Mouse (Mus musculus) midbrain, embryonic 10.5 days (tissue): Measurements from ENCODE around the gene Btnl4. TPM values are rescaled to one million over a fixed set of nuclear protein-coding genes. Genes with fewer than 3 reads are reported as not detected.
"Not testable (repeated sequence)": the region's sequence is repeated elsewhere in the genome, so short reads cannot be mapped to it uniquely, and the experiment has no call there.

Experiments used
- DNase-seq: peaks from one replicate; pipeline ENCODE4 v3.0.0-alpha.2; 2017; ENCODE audit warnings: low spot score
- H3K27ac ChIP-seq: fragments of 300-500 bp; sonication (generic); replicated peaks from 2 replicates; pipeline ENCODE4 v1.5.1; 2016; ENCODE audit warnings: mild to moderate bottlenecking
- H3K27me3 ChIP-seq: fragments of 300-500 bp; sonication (generic); 2 replicates; pipeline ENCODE4 v1.6.1; 2016; ENCODE audit warnings: low read depth, mild to moderate bottlenecking; ENCODE audit not compliant: poor library complexity, severe bottlenecking
- H3K36me3 ChIP-seq: fragments of 300-500 bp; sonication (generic); 2 replicates; pipeline ENCODE4 v1.6.1; 2016; ENCODE audit warnings: mild to moderate bottlenecking, moderate library complexity
- H3K4me1 ChIP-seq: fragments of 300-500 bp; sonication (generic); 2 replicates; pipeline ENCODE4 v1.6.1; 2016
- H3K4me3 ChIP-seq: fragments of 300-500 bp; sonication (generic); 2 replicates; pipeline ENCODE4 v1.5.1; 2016; ENCODE audit warnings: mild to moderate bottlenecking, moderate library complexity
- H3K9me3 ChIP-seq: fragments of 300-500 bp; sonication (generic); replicated peaks from 2 replicates; pipeline ENCODE4 v1.6.1; 2016; ENCODE audit warnings: mild to moderate bottlenecking
- WGBS: fragments of 180-500 bp; shearing (Covaris S2); methylation state at CpG from one replicate; pipeline ENCODE4 v1.1.7; 2016; 5-methylcytosine and 5-hydroxymethylcytosine counted together
- polyA plus RNA-seq: library from polyadenylated mRNA; unstranded; fragments of >200 nt; fragmentation: Nextera tagmentation; extraction: Ambion mirVana; gene quantifications from 2 replicates; pipeline ENCODE4 v1.2.1, GENCODE M21; 2016

The Btnl4 gene
- polyA plus RNA-seq, 1 experiment from 2014 or later, result not detected

- H3K27me3 ChIP-seq, result no peaks in the 10 kb centered on the region
- H3K27ac ChIP-seq, result no peak overlapping the region
- H3K9me3 ChIP-seq, result no peaks in the 10 kb centered on the region
- 82% methylated on average over 3 of the region's 3 CpGs for WGBS
- no peak for DNase-seq
- H3K4me1 ChIP-seq, result no peaks in the 10 kb centered on the region
- no peaks in the 10 kb centered on the region for H3K36me3 ChIP-seq
- no peak overlapping the region for H3K4me3 ChIP-seq
Measured at GRCm38 (mm10) chr17:34475060-34475459, 2.1 kb downstream of the Btnl4 start.

DNA sequence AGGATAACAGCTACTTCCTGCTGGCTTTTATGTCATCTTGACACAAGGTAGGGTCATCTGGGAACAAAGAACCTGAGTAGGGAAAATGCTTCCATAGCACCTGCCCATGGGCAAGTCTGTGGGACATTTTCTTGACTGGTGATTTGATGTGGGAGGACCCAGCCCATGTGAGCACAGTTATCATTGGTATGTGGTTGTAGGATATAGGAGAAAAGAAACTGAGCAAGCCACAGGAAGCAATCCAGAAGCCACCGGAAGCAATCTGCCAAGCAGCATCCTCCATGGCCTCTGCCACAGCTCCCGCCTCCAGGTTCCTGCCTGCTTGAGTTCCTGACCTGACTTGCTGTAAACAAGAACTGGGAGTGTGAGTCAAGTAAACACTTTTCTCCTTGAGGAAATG lies 6.6 kb downstream of the Btnl4 start:
- no peaks in the 10 kb centered on the region for H3K9me3 ChIP-seq
- H3K4me3 ChIP-seq, result no peak overlapping the region
- no peaks in the 10 kb centered on the region for H3K27me3 ChIP-seq
- WGBS, result 85% methylated on average over 2 of the region's 2 CpGs
- no peaks in the 10 kb centered on the region for H3K36me3 ChIP-seq
- no peak overlapping the region for H3K27ac ChIP-seq
- DNase-seq, result no peak
- no peaks in the 10 kb centered on the region for H3K4me1 ChIP-seq

- not testable (repeated sequence) for H3K36me3 ChIP-seq, H3K4me1 ChIP-seq, H3K4me3 ChIP-seq, H3K9me3 ChIP-seq, H3K27ac ChIP-seq, DNase-seq, H3K27me3 ChIP-seq
Measured at GRCm38 (mm10) chr17:34465906-34466305, 11.2 kb downstream of the Btnl4 start.

DNA sequence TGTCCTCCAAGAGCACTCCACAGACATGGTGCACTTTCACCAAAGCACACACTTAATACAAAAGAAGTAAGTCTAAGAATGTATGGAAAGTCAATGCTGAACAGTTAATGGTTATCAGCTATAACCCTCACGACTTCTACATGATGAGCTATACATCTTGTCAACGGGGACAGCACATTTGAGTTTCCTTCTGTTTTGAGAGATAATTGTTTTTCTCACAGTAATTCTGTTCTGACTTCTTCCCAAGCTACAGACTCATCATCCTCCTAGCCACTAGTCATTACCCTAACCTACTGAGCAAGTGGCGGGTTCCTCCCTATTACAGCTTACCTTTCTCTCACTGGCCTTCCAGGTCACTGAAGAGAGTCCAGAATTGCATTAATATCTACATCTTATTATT lies 17.9 kb downstream of the Btnl4 start:
- Histone ChIP-seq H3K4me3 (no peak overlapping the region), H3K9me3 (no peaks in the 10 kb centered on the region), H3K4me1 (no peaks in the 10 kb centered on the region), H3K27ac (no peak overlapping the region), H3K36me3 (no peaks in the 10 kb centered on the region), H3K27me3 (no peaks in the 10 kb centered on the region)
- 86% methylated on average over 3 of the region's 3 CpGs for WGBS
- DNase-seq, result no peak

DNA sequence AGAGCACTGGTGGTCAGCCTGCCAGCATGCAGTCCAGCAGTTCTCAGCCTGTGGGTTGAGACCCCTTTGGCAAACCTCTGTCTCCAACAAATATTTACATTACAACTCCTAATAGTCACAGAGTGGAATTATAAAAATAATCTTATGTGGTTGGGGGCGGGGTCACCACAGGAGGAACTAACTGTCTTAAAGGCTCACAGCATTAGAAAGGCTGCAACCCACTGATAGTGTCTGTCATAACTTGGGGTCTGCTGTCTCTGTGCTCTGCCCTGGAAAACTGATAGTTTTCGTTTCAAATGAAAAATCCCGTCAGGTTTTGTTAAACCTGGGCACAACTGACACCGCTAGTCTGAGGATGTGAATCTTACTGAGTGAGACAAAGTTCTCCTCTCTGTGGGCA lies 19.4 kb downstream of the Btnl4 start:
- no peak for DNase-seq
- Histone ChIP-seq H3K9me3 (no peaks in the 10 kb centered on the region), H3K27me3 (no peaks in the 10 kb centered on the region), H3K4me1 (no peaks in the 10 kb centered on the region), H3K36me3 (no peaks in the 10 kb centered on the region), H3K4me3 (no peak overlapping the region), H3K27ac (no peak overlapping the region)
- WGBS, result 85% methylated on average over 4 of the region's 4 CpGs

DNA sequence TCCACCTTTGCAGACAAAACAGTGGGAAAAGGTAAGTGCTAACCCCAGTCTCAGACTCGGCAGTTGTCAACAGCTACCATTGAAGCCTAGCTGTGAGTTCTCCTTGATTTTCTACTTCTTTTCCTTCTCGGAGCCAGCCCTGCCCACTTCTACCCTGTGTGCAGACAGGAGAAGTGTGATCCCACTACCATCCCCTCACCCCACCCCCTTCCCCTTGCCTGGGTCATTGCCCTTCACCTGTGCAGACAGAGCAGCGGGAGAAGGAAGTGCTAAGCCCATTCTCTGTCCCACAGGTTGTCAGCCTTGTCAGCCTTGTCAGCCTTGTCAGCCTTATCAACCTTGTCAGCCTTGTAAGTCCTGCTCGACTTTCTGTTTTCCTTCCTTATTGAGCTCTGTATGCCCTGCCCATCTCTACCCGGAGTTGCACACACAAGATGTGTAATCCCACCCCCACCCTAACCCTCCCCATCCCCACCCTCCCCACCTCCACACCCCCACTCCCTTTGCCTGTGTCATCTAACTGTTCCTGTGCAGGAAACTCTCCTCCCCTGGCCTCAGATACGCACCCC lies 28.6 kb downstream of the Btnl4 start:
- H3K27ac ChIP-seq, result no peak overlapping the region
- H3K4me1 ChIP-seq, result no peaks in the 10 kb centered on the region
- H3K9me3 ChIP-seq, result no peaks in the 10 kb centered on the region
- no peaks in the 10 kb centered on the region for H3K27me3 ChIP-seq
- 71% methylated on average over 6 of the region's 6 CpGs for WGBS
- DNase-seq, result no peak
- H3K36me3 ChIP-seq, result no peaks in the 10 kb centered on the region
- H3K4me3 ChIP-seq, result no peak overlapping the region

- Histone ChIP-seq H3K27me3 (no peaks in the 10 kb centered on the region), H3K4me3 (no peak overlapping the region), H3K27ac (no peak overlapping the region), H3K9me3 (no peaks in the 10 kb centered on the region), H3K4me1 (no peaks in the 10 kb centered on the region), H3K36me3 (no peaks in the 10 kb centered on the region)
- no peak for DNase-seq
- WGBS, result 92% methylated on average over 7 of the region's 7 CpGs
Measured at GRCm38 (mm10) chr17:34441990-34442389, 35.1 kb downstream of the Btnl4 start.

- no peak overlapping the region for H3K4me3 ChIP-seq
- DNase-seq, result no peak
Measured at GRCm38 (mm10) chr17:34439795-34440194, 37.3 kb downstream of the Btnl4 start.

GRCm38 (mm10) chr17:34438588-34438987 lies 38.5 kb downstream of the Btnl4 start:
- 66% methylated on average over 1 of the region's 1 CpGs for WGBS
- Histone ChIP-seq H3K27ac (no peak overlapping the region), H3K4me3 (no peak overlapping the region), H3K27me3 (no peaks in the 10 kb centered on the region), H3K36me3 (no peaks in the 10 kb centered on the region), H3K4me1 (no peaks in the 10 kb centered on the region), H3K9me3 (peaks cover 6% of the 10 kb centered on the region; the same call in 1 of the 2 replicates)
- no peak for DNase-seq

More at GRCm38 (mm10) chr17:34439795-34440194, 37.3 kb downstream of the Btnl4 start:
- 51% methylated on average over 3 of the region's 3 CpGs for WGBS
- Histone ChIP-seq H3K36me3 (no peaks in the 10 kb centered on the region), H3K4me1 (no peaks in the 10 kb centered on the region), H3K27me3 (no peaks in the 10 kb centered on the region), H3K9me3 (peaks cover 6% of the 10 kb centered on the region; the same call in 1 of the 2 replicates), H3K27ac (no peak overlapping the region)

GRCm38 (mm10) chr17:34437606-34438005 lies 39.5 kb downstream of the Btnl4 start:
- H3K27ac ChIP-seq, result no peak overlapping the region
- 77% methylated on average over 7 of the region's 7 CpGs for WGBS
- no peak for DNase-seq

GRCm38 (mm10) chr17:34437120-34437519 lies 40.0 kb downstream of the Btnl4 start:
- no peak overlapping the region for H3K4me3 ChIP-seq
- no peak overlapping the region for H3K27ac ChIP-seq
- H3K9me3 ChIP-seq, result peaks cover 6% of the 10 kb centered on the region; the same call in 1 of the 2 replicates
- no peaks in the 10 kb centered on the region for H3K27me3 ChIP-seq
- no peaks in the 10 kb centered on the region for H3K4me1 ChIP-seq
- no peaks in the 10 kb centered on the region for H3K36me3 ChIP-seq
- DNase-seq, result no peak
- 75% methylated on average over 4 of the region's 4 CpGs for WGBS

More at GRCm38 (mm10) chr17:34437606-34438005, 39.5 kb downstream of the Btnl4 start:
- no peaks in the 10 kb centered on the region for H3K36me3 ChIP-seq
- H3K4me3 ChIP-seq, result no peak overlapping the region
- H3K27me3 ChIP-seq, result no peaks in the 10 kb centered on the region
- peaks cover 6% of the 10 kb centered on the region; the same call in 1 of the 2 replicates for H3K9me3 ChIP-seq
- H3K4me1 ChIP-seq, result no peaks in the 10 kb centered on the region

- Histone ChIP-seq H3K4me1 (no peaks in the 10 kb centered on the region), H3K36me3 (no peaks in the 10 kb centered on the region), H3K4me3 (no peak overlapping the region), H3K27me3 (no peaks in the 10 kb centered on the region), H3K9me3 (no peaks in the 10 kb centered on the region), H3K27ac (no peak overlapping the region)
- no peak for DNase-seq
Measured at GRCm38 (mm10) chr17:34427597-34427996, 49.5 kb downstream of the Btnl4 start.

DNA sequence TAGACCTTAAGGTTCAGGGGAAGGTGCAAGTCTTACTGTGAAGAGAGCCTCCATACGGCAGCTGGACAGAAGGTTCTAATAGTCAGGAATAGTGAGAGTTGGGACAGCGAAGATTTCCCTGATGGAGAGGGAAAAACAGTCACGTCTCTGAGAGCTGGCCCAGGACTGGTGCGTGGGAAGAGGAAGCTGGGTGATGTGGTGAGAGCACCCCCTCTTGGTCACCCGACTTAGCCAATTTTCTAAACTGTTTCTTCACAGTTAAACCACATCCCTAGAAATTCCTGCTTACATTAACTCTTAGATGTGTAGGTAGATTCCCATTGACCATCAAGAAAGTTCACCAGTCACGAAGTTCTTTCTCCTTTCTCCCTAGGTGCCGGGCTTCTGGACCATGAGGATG lies 57.1 kb downstream of the Btnl4 start:
- Histone ChIP-seq H3K9me3 (no peaks in the 10 kb centered on the region), H3K4me1 (0 out of 2 replicates have a peak, but pooled peaks cover 8% of the 10 kb centered on the region), H3K27me3 (no peaks in the 10 kb centered on the region), H3K4me3 (no peak overlapping the region), H3K36me3 (no peaks in the 10 kb centered on the region), H3K27ac (no peak overlapping the region)
- WGBS, result 69% methylated on average over 7 of the region's 7 CpGs
- DNase-seq, result no peak
